Mouse (Mus musculus): ENCODE results near the gene Slc25a13. TPM values are rescaled to one million over a fixed set of nuclear protein-coding genes. Genes with fewer than 3 reads are reported as not detected.

Gene Slc25a13
- polyA plus RNA-seq, 1 experiment from 2014 or later, result 167 TPM

GRCm38 (mm10) chr6:6100892-6101480 is 116.0 kb downstream of the Slc25a13 start:
- no peak overlapping the region for H3K4me2 ChIP-seq (ENCODE audit: low read depth, low read length)
- peaks cover 20% of the 10 kb centered on the region for H3K36me3 ChIP-seq (replicated peaks; ENCODE audit: insufficient read depth, low read length)
- no peaks in the 10 kb centered on the region for H3K4me1 ChIP-seq (ENCODE audit: insufficient read depth)
- H3K9me3 ChIP-seq (ENCODE audit: low read length), result no peaks in the 10 kb centered on the region
- ATAC-seq (no peak), DNase-seq (no peak)
- no peaks in the 10 kb centered on the region for H3K27me3 ChIP-seq (ENCODE audit: insufficient read depth, low read length)
- TF ChIP-seq CTCF (IDR thresholded peaks at IDR 0.05; ENCODE audit: low read depth) (no peak), EP300 (IDR thresholded peaks at IDR 0.05; ENCODE audit: low read depth) (no peak)
- no peak overlapping the region for H3K27ac ChIP-seq (ENCODE audit: low read depth)
- no peak overlapping the region for H3K4me3 ChIP-seq (ENCODE audit: low read depth, low read length)
- no peak overlapping the region for H3K9ac ChIP-seq (replicated peaks)
- WGBS (ENCODE audit: insufficient replicate concordance), result 80% methylated on average over 9 of the region's 9 CpGs

DNA sequence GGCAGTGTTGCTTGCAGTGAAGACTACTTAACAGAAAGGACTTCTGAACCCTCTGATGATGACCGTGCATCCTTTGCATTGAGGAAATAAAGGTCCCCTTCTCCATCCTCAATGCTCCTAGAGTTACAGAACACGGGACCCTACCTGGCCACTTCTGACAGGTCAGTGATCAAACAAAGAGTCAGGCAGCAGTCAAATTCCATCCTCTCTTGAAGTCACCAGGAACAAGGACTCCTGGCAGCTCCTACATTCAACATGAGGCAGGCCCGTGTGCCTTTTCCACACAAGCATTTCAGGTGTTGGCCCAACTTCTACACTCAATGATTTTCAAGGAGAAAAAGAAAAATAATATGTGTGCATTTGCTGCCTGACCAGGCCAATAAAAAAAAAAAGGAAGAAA is 123.0 kb downstream of the Slc25a13 start:
- no peaks in the 10 kb centered on the region for H3K27me3 ChIP-seq (ENCODE audit: insufficient read depth, low read length)
- DNase-seq (no peak), ATAC-seq (no peak)
- no peak overlapping the region for H3K4me2 ChIP-seq (ENCODE audit: low read depth, low read length)
- no peaks in the 10 kb centered on the region for H3K4me1 ChIP-seq (ENCODE audit: insufficient read depth)
- H3K27ac ChIP-seq (ENCODE audit: low read depth), result no peak overlapping the region
- no peak overlapping the region for H3K4me3 ChIP-seq (ENCODE audit: low read depth, low read length)
- no peak overlapping the region for H3K9ac ChIP-seq (replicated peaks)
- H3K36me3 ChIP-seq (replicated peaks; ENCODE audit: insufficient read depth, low read length), result peaks cover 27% of the 10 kb centered on the region
- TF ChIP-seq CTCF (IDR thresholded peaks at IDR 0.05; ENCODE audit: low read depth), result no peak
- no peak for TF ChIP-seq EP300 (IDR thresholded peaks at IDR 0.05; ENCODE audit: low read depth)
- 69% methylated on average over 3 of the region's 3 CpGs for WGBS (ENCODE audit: insufficient replicate concordance)
- no peaks in the 10 kb centered on the region for H3K9me3 ChIP-seq (ENCODE audit: low read length)

DNA sequence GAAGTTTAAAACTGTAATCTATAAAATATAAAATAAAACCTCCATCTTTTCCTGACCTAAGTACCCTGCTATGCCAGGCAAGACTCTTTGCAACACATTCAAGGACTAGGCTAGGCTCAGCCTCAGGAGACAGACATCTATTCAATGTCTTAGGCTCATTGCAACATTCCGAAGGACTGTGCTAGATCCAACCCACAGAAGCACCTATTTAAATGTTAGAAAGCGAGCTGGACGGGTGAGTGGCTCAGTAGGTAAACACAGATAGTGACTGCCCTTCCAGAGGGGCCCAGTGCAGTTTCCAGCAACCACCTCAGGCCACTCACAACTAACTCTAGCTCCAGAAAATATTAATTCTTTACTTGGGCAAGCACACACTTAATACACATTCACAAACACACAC is 123.5 kb downstream of the Slc25a13 start:
- no peak overlapping the region for H3K4me2 ChIP-seq (ENCODE audit: low read depth, low read length)

DNA sequence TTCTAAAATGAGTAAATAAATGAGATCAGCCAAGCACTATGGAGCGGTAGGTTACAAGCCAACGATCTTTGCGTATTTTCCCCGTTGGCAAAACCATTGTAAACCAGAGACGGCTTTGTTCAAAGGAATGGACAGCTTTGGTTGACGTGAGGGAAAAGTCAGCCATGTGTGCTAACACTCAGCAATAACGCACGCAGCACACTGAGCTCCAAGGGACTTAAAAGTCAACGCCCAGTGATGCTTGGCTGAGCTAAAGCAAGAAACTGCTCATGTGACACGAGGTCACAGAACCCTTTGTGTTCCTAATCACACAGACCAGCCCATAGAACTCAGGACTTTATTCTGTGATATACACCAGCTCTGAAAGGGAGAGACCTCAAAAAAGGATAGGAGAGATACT is 124.5 kb downstream of the Slc25a13 start:
- no peaks in the 10 kb centered on the region for H3K9me3 ChIP-seq (ENCODE audit: low read length)
- peaks cover 16% of the 10 kb centered on the region for H3K36me3 ChIP-seq (replicated peaks; ENCODE audit: insufficient read depth, low read length)
- 83% methylated on average over 10 of the region's 10 CpGs for WGBS (ENCODE audit: insufficient replicate concordance)
- no peak for ATAC-seq
- no peak overlapping the region for H3K9ac ChIP-seq (replicated peaks)
- H3K4me1 ChIP-seq (ENCODE audit: insufficient read depth), result no peaks in the 10 kb centered on the region
- no peak overlapping the region for H3K4me3 ChIP-seq (ENCODE audit: low read depth, low read length)
- no peak for DNase-seq
- H3K27ac ChIP-seq (ENCODE audit: low read depth), result no peak overlapping the region
- no peak overlapping the region for H3K4me2 ChIP-seq (ENCODE audit: low read depth, low read length)
- H3K27me3 ChIP-seq (ENCODE audit: insufficient read depth, low read length), result no peaks in the 10 kb centered on the region
- TF ChIP-seq EP300 (IDR thresholded peaks at IDR 0.05; ENCODE audit: low read depth) (no peak), CTCF (IDR thresholded peaks at IDR 0.05; ENCODE audit: low read depth) (no peak)

More for the DNA sequence above, 123.5 kb downstream of the Slc25a13 start:
- Histone ChIP-seq H3K4me1 (ENCODE audit: insufficient read depth) (no peaks in the 10 kb centered on the region), H3K27ac (ENCODE audit: low read depth) (no peak overlapping the region), H3K9ac (replicated peaks) (no peak overlapping the region), H3K9me3 (ENCODE audit: low read length) (no peaks in the 10 kb centered on the region), H3K4me3 (ENCODE audit: low read depth, low read length) (no peak overlapping the region), H3K36me3 (replicated peaks; ENCODE audit: insufficient read depth, low read length) (peaks cover 23% of the 10 kb centered on the region), H3K27me3 (ENCODE audit: insufficient read depth, low read length) (no peaks in the 10 kb centered on the region)
- DNase-seq (no peak), ATAC-seq (no peak)
- no peak for TF ChIP-seq CTCF (IDR thresholded peaks at IDR 0.05; ENCODE audit: low read depth)
- 70% methylated on average over 3 of the region's 3 CpGs for WGBS (ENCODE audit: insufficient replicate concordance)

- peaks cover 11% of the 10 kb centered on the region for H3K36me3 ChIP-seq (replicated peaks; ENCODE audit: insufficient read depth, low read length)
- WGBS (ENCODE audit: insufficient replicate concordance), result 80% methylated on average over 3 of the region's 3 CpGs
- H3K9me3 ChIP-seq (ENCODE audit: low read length), result no peaks in the 10 kb centered on the region
- no peak overlapping the region for H3K9ac ChIP-seq (replicated peaks)
- no peaks in the 10 kb centered on the region for H3K27me3 ChIP-seq (ENCODE audit: insufficient read depth, low read length)
- DNase-seq (no peak), ATAC-seq (no peak)
- TF ChIP-seq CTCF (IDR thresholded peaks at IDR 0.05; ENCODE audit: low read depth), result no peak
- TF ChIP-seq EP300 (IDR thresholded peaks at IDR 0.05; ENCODE audit: low read depth), result no peak
- no peak overlapping the region for H3K4me3 ChIP-seq (ENCODE audit: low read depth, low read length)
- no peaks in the 10 kb centered on the region for H3K4me1 ChIP-seq (ENCODE audit: insufficient read depth)
- no peak overlapping the region for H3K27ac ChIP-seq (ENCODE audit: low read depth)
- H3K4me2 ChIP-seq (ENCODE audit: low read depth, low read length), result no peak overlapping the region
Measured at GRCm38 (mm10) chr6:6091016-6091415, 126.0 kb downstream of the Slc25a13 start.

DNA sequence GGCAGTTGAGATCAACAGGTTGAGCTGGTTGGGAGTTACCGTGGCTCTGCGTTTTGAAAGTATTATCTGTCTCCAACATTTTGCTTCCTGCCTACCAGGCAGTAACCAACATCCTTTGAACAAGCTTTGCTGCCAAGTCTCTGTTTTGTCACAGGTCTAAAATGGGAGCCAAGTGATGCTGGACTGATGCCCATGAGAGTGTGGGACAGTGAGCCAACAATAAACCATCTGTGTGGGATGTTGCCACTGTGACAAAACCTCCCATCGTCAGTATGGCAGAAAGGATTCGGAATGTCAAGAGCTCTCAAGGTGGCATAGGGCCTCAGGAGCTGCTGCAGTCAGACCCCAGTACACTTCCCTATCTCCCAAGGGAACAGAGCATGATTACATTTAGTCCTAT is 128.8 kb downstream of the Slc25a13 start:
- peaks cover 10% of the 10 kb centered on the region for H3K36me3 ChIP-seq (replicated peaks; ENCODE audit: insufficient read depth, low read length)
- H3K9me3 ChIP-seq (ENCODE audit: low read length), result no peaks in the 10 kb centered on the region
- TF ChIP-seq CTCF (IDR thresholded peaks at IDR 0.05; ENCODE audit: low read depth), result no peak
- H3K4me1 ChIP-seq (ENCODE audit: insufficient read depth), result no peaks in the 10 kb centered on the region
- no peak for ATAC-seq
- H3K9ac ChIP-seq (replicated peaks), result no peak overlapping the region
- 76% methylated on average over 4 of the region's 4 CpGs for WGBS (ENCODE audit: insufficient replicate concordance)
- H3K4me2 ChIP-seq (ENCODE audit: low read depth, low read length), result no peak overlapping the region
- no peak for DNase-seq
- H3K4me3 ChIP-seq (ENCODE audit: low read depth, low read length), result no peak overlapping the region
- no peaks in the 10 kb centered on the region for H3K27me3 ChIP-seq (ENCODE audit: insufficient read depth, low read length)
- H3K27ac ChIP-seq (ENCODE audit: low read depth), result no peak overlapping the region

GRCm38 (mm10) chr6:6080484-6080883 is 136.5 kb downstream of the Slc25a13 start:
- no peaks in the 10 kb centered on the region for H3K9me3 ChIP-seq (ENCODE audit: low read length)
- H3K4me1 ChIP-seq (ENCODE audit: insufficient read depth), result no peaks in the 10 kb centered on the region
- H3K4me3 ChIP-seq (ENCODE audit: low read depth, low read length), result no peak overlapping the region
- DNase-seq (no peak), ATAC-seq (no peak)
- no peaks in the 10 kb centered on the region for H3K27me3 ChIP-seq (ENCODE audit: insufficient read depth, low read length)
- 83% methylated on average over 1 of the region's 1 CpGs for WGBS (ENCODE audit: insufficient replicate concordance)
- TF ChIP-seq EP300 (IDR thresholded peaks at IDR 0.05; ENCODE audit: low read depth) (no peak), CTCF (IDR thresholded peaks at IDR 0.05; ENCODE audit: low read depth) (no peak)
- peaks cover 13% of the 10 kb centered on the region; the same call in 1 of the 2 replicates for H3K36me3 ChIP-seq (replicated peaks; ENCODE audit: insufficient read depth, low read length)
- no peak overlapping the region for H3K9ac ChIP-seq (replicated peaks)
- no peak overlapping the region for H3K27ac ChIP-seq (ENCODE audit: low read depth)
- no peak overlapping the region for H3K4me2 ChIP-seq (ENCODE audit: low read depth, low read length)
